In the genomic region with DNA sequence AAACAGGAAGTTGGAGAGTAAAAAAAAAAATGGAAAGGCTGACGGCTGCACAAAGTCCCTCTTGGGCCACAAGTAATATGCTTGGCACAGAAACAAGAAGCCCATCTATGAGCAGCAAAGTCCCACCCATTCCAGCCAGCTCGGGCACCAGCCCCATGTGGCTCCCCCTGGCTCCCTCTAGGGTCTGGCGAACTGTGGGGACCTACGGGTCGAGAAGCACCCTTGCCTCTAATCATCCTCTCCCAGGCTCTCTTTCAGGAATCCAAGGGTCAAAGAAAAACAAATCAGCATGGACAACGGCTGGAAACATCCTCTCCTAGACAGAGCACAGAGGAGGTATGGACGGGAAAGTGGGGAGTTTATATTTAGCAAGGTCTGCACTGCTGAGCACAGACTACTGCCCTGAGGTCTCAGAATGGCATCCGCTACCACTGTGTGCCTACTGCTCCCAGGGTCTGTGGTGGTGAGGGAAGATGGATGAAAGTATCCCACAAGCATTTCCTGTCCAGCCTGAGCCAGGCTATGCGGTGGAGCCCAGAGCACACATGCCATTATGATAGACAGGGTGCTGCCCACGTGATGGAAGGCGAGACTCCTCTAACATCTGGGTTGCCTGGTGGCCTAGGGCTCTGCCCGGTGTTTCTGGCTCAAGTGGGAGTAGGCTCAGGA, we compare ENCODE assay signal across 16 mouse cellular contexts.
DNase-seq lines count a peak whose midpoint lies in the region; ATAC-seq and TF ChIP-seq lines count a peak whose summit lies in the region.
"Had no signal": no experiment of that assay in that cellular context is flagged by ENCODE, and none has a peak within 500 bp of the region (broad histone marks: within the 10 kb centered on the region; RNA-seq: fewer than 3 reads in every experiment).

No protein-coding gene starts in this region.

- DNase-seq in heart, postnatal 4 days, result no peak
- DNase-seq in kidney, postnatal 0 days (ENCODE audit: low spot score), result peak; percentile 52
- DNase-seq in kidney, adult 9 months, result no peak
- no peak for DNase-seq in MN1 (ENCODE audit: low spot score)
- DNase-seq in right cerebral cortex, postnatal 4 days, result no peak
- DNase-seq: adrenal gland, postnatal 10 days; cerebellum, postnatal 14 days; forebrain, postnatal 0 days; layer of hippocampus, adult 9-11 months; thymus, postnatal 4 days had no signal

- TF ChIP-seq CTCF in kidney, postnatal 0 days (IDR thresholded peaks at IDR 0.05; ENCODE audit: low read depth), result no peak

- peak; percentile 73 for ATAC-seq in heart, embryonic 12.5 days (ENCODE audit: insufficient number of reproducible peaks, low FRiP score)
- ATAC-seq in kidney, postnatal 0 days (replicated peaks; ENCODE audit: low FRiP score, low read depth), result peak; percentile 40; the same call in 1 of the 2 replicates
- peak; percentile 47; the same call in 1 of the 2 replicates for ATAC-seq in common myeloid progenitor, adult 5-6 weeks (replicated peaks; ENCODE audit: low read depth, poor library complexity, severe bottlenecking)
- ATAC-seq in megakaryocyte progenitor cell, adult 5-6 weeks (replicated peaks; ENCODE audit: poor library complexity), result peak; percentile 14; the same call in 1 of the 2 replicates
- ATAC-seq: forebrain, postnatal 0 days; intestine, postnatal 0 days had no signal

- no peaks in the 10 kb centered on the region for H3K9me3 ChIP-seq in heart, embryonic 12.5 days (replicated peaks)
- no peaks in the 10 kb centered on the region for H3K9me3 ChIP-seq in kidney, postnatal 0 days (replicated peaks; ENCODE audit: low read length)

- 39% methylated on average over 12 of the region's 12 CpGs for WGBS in heart, embryonic 12.5 days
- WGBS in kidney, postnatal 0 days, result 55% methylated on average over 12 of the region's 12 CpGs

- H3K4me3 ChIP-seq in heart, embryonic 12.5 days, result no peak overlapping the region
- H3K4me3 ChIP-seq in kidney, postnatal 0 days (replicated peaks; ENCODE audit: low read depth, low read length), result no peak overlapping the region

- no peak overlapping the region for H3K9ac ChIP-seq in heart, embryonic 12.5 days
- H3K9ac ChIP-seq in kidney, postnatal 0 days (ENCODE audit: low read depth, low read length), result no peak overlapping the region
- H3K9ac ChIP-seq: forebrain, postnatal 0 days had no signal

- H3K4me2 ChIP-seq in heart, embryonic 12.5 days, result peak overlapping the region; percentile 28; the same call in 1 of the 2 replicates
- H3K4me2 ChIP-seq in kidney, postnatal 0 days (ENCODE audit: low read length), result no peak overlapping the region
- H3K4me2 ChIP-seq: midbrain, embryonic 11.5 days had no signal

- H3K27me3 ChIP-seq in heart, embryonic 12.5 days (replicated peaks), result no peaks in the 10 kb centered on the region
- H3K27me3 ChIP-seq in kidney, postnatal 0 days (ENCODE audit: insufficient read depth, low read length), result no peaks in the 10 kb centered on the region
- H3K27me3 ChIP-seq: CH12.LX had no signal

- no peaks in the 10 kb centered on the region for H3K36me3 ChIP-seq in heart, embryonic 12.5 days
- no peaks in the 10 kb centered on the region for H3K36me3 ChIP-seq in kidney, postnatal 0 days (ENCODE audit: insufficient read depth, low read length)

- peaks cover 25% of the 10 kb centered on the region for H3K4me1 ChIP-seq in heart, embryonic 12.5 days (replicated peaks)
- H3K4me1 ChIP-seq in kidney, postnatal 0 days (replicated peaks; ENCODE audit: insufficient read depth, low read length), result peaks cover 13% of the 10 kb centered on the region; the same call in 1 of the 2 replicates

- peak overlapping the region; percentile 59; the same call in 1 of the 2 replicates for H3K27ac ChIP-seq in heart, embryonic 12.5 days (ENCODE audit: poor library complexity, severe bottlenecking)
- H3K27ac ChIP-seq in kidney, postnatal 0 days, result peak overlapping the region; percentile 47

Comparison
In these comparisons a context has a peak if more than half of its experiments do, and no peak if none do; other contexts are left out.
1. ATAC-seq: peak in every context shown above with its lines; median percentile 73 in heart, embryonic 12.5 days; 47 in common myeloid progenitor, adult 5-6 weeks; 40 in kidney, postnatal 0 days; 14 in megakaryocyte progenitor cell, adult 5-6 weeks.